Mouse (Mus musculus) ES-E14 (cell line): ENCODE results near the gene Lrrc8d. TPM values are rescaled to one million over a fixed set of nuclear protein-coding genes. Genes with fewer than 3 reads are reported as not detected.
A peak's percentile ranks its signal among the peaks of the same experiment; 100 is the strongest.

Experiments
- DNase-seq: peaks from one replicate; pipeline ENCODE4 v3.0.0-alpha.2; 2013; ENCODE audit warnings: low read depth, low spot score
- H3K27ac ChIP-seq: 2 replicates; pipeline ENCODE4 v1.5.1; 2012; ENCODE audit warnings: low read depth, mild to moderate bottlenecking, low read length, moderate library complexity, mixed read lengths; ENCODE audit not compliant: poor library complexity, insufficient read depth, severe bottlenecking
- H3K36me3 ChIP-seq: 2 replicates; pipeline ENCODE4 v1.6.1; 2012; ENCODE audit warnings: mild to moderate bottlenecking, low read length, moderate library complexity, mixed read lengths; ENCODE audit not compliant: control insufficient read depth, poor library complexity, insufficient read depth, severe bottlenecking
- H3K4me1 ChIP-seq, 2 experiments: fragments of 150-350 bp in 1 of 2; sonication (generic) in 1 of 2; 2 replicates each; pipeline ENCODE4 v1.6.1; 2012; ENCODE audit warnings: low read length in 2 of 2, mild to moderate bottlenecking in 1 of 2, mixed read lengths in 1 of 2; ENCODE audit not compliant: control insufficient read depth in 2 of 2, insufficient read depth in 2 of 2, poor library complexity in 1 of 2
- H3K4me3 ChIP-seq, 2 experiments: fragments of 150-350 bp in 1 of 2; sonication (generic) in 1 of 2; 2 replicates each; pipeline ENCODE4 v1.5.1; 2012; ENCODE audit warnings: low read length in 2 of 2, low read depth in 1 of 2, mild to moderate bottlenecking in 1 of 2, mixed read lengths in 1 of 2; ENCODE audit not compliant: insufficient read depth in 1 of 2, poor library complexity in 1 of 2, severe bottlenecking in 1 of 2
- H3K9ac ChIP-seq: 2 replicates; pipeline ENCODE4 v1.6.1; 2012; ENCODE audit warnings: low read depth, mild to moderate bottlenecking, low read length, mixed read lengths; ENCODE audit not compliant: poor library complexity, insufficient read depth, severe bottlenecking
- H3K9me3 ChIP-seq: fragments of 150-350 bp; sonication (generic); 2 replicates; pipeline ENCODE4 v1.6.1; 2012; ENCODE audit warnings: low read depth, mild to moderate bottlenecking, low read length; ENCODE audit not compliant: control insufficient read depth, insufficient read depth
- CHD2 ChIP-seq: IDR thresholded peaks from 2 replicates; pipeline ENCODE4 v1.6.1; 2014; ENCODE audit warnings: mild to moderate bottlenecking, low read depth, low read length, inconsistent platforms
- HCFC1 ChIP-seq: IDR thresholded peaks from 2 replicates; pipeline ENCODE4 v1.6.1; 2012; ENCODE audit warnings: low read length, inconsistent platforms, borderline replicate concordance; ENCODE audit not compliant: insufficient read depth
- MAFK ChIP-seq: IDR thresholded peaks from 2 replicates; pipeline ENCODE4 v1.6.1; 2014; ENCODE audit warnings: mild to moderate bottlenecking, low read depth, low read length, inconsistent platforms; ENCODE audit not compliant: insufficient read depth
- ZC3H11A ChIP-seq: IDR thresholded peaks from 2 replicates; pipeline ENCODE4 v1.6.1; 2012; ENCODE audit warnings: low read depth, mild to moderate bottlenecking, inconsistent platforms, low read length, borderline replicate concordance
- ZNF384 ChIP-seq: IDR thresholded peaks from 2 replicates; pipeline ENCODE4 v1.6.1; 2012; ENCODE audit warnings: low read depth, low read length, inconsistent platforms
- in situ Hi-C, 2 experiments: fragments of 600-800 bp; cut with MboI; formaldehyde crosslinking; loops; one replicate each; pipeline ENCODE4 v1.15.1; 2025; ENCODE audit warnings: low sequenced_read_pairs in 2 of 2, inconsistent platforms in 1 of 2; ENCODE audit not compliant: unreplicated experiment in 2 of 2
- total RNA-seq: library from RNA; depleted of rRNA; stranded (reverse); fragments of 300-350 nt; gene quantifications from 2 replicates; pipeline ENCODE4 v1.2.3, GENCODE M21; 2012

Gene Lrrc8d
- total RNA-seq, 1 experiment = 23.2 TPM

GRCm38 (mm10) chr5:105701326-105701725 is 1.6 kb downstream of the Lrrc8d start:
- peaks cover 0 to 13% of the 10 kb centered on the region in 2 experiments; a peak in 2 of 4 replicates for H3K4me1 ChIP-seq
- peak overlapping the region; percentile 96 for H3K9ac ChIP-seq
- H3K27ac ChIP-seq = peak overlapping the region; percentile 98; the same call in 1 of the 2 replicates
- H3K4me3 ChIP-seq = peak overlapping the region; percentile 65 to 98
- TF ChIP-seq ZC3H11A (no peak), CHD2 (no peak), HCFC1 (no peak), ZNF384 (no peak), MAFK (no peak)
- H3K36me3 ChIP-seq = peaks cover 20% of the 10 kb centered on the region
- no peaks in the 10 kb centered on the region for H3K9me3 ChIP-seq
- no peak for DNase-seq
- in situ Hi-C loops = no loop called here

- in situ Hi-C loops = no loop called here
- Histone ChIP-seq H3K27ac (no peak overlapping the region), H3K9me3 (no peaks in the 10 kb centered on the region)
Measured at GRCm38 (mm10) chr5:105701844-105702243, 2.1 kb downstream of the Lrrc8d start.

GRCm38 (mm10) chr5:105702580-105703285 is 3.0 kb downstream of the Lrrc8d start:
- in situ Hi-C loops = no loop called here
- no peaks in the 10 kb centered on the region for H3K9me3 ChIP-seq
- peaks cover 0 to 15% of the 10 kb centered on the region in 2 experiments; a peak in 3 of 4 replicates for H3K4me1 ChIP-seq
- H3K4me3 ChIP-seq = peak overlapping the region in 1 of 2 experiments; percentile 34; a peak in 1 of 4 replicates
- TF ChIP-seq ZNF384 (no peak), CHD2 (no peak), HCFC1 (no peak), MAFK (no peak), ZC3H11A (no peak)
- H3K36me3 ChIP-seq = peaks cover 20% of the 10 kb centered on the region
- no peak overlapping the region for H3K27ac ChIP-seq
- no peak for DNase-seq
- 0 out of 2 replicates have a peak overlapping the region, but pooled peaks have one; percentile 0 for H3K9ac ChIP-seq

More at GRCm38 (mm10) chr5:105701844-105702243, 2.1 kb downstream of the Lrrc8d start:
- no peak for DNase-seq
- TF ChIP-seq MAFK = no peak
- TF ChIP-seq CHD2 = no peak
- no peak for TF ChIP-seq HCFC1
- no peak for TF ChIP-seq ZC3H11A
- no peak for TF ChIP-seq ZNF384
- Histone ChIP-seq H3K9ac (peak overlapping the region; percentile 80), H3K4me3 (peak overlapping the region; percentile 65 to 98), H3K4me1 (peaks cover 0 to 13% of the 10 kb centered on the region in 2 experiments; a peak in 3 of 4 replicates), H3K36me3 (peaks cover 20% of the 10 kb centered on the region)

GRCm38 (mm10) chr5:105703286-105703655 is 3.5 kb downstream of the Lrrc8d start:
- TF ChIP-seq HCFC1 = no peak
- TF ChIP-seq MAFK = no peak
- TF ChIP-seq ZC3H11A = no peak
- no peak for TF ChIP-seq ZNF384
- no peak for TF ChIP-seq CHD2
- in situ Hi-C loops = no loop called here
- H3K4me1 ChIP-seq = peaks cover 0 to 15% of the 10 kb centered on the region in 2 experiments; a peak in 3 of 4 replicates

GRCm38 (mm10) chr5:105704573-105704972 is 4.8 kb downstream of the Lrrc8d start:
- Histone ChIP-seq H3K4me3 (no peak overlapping the region), H3K36me3 (peaks cover 23% of the 10 kb centered on the region), H3K4me1 (peaks cover 0 to 15% of the 10 kb centered on the region in 2 experiments; a peak in 3 of 4 replicates), H3K27ac (no peak overlapping the region), H3K9me3 (no peaks in the 10 kb centered on the region), H3K9ac (no peak overlapping the region)
- no peak for TF ChIP-seq ZC3H11A
- TF ChIP-seq MAFK = no peak
- TF ChIP-seq HCFC1 = no peak
- no peak for TF ChIP-seq CHD2
- TF ChIP-seq ZNF384 = no peak
- in situ Hi-C loops = no loop called here
- no peak for DNase-seq

More at GRCm38 (mm10) chr5:105703286-105703655, 3.5 kb downstream of the Lrrc8d start:
- Histone ChIP-seq H3K9ac (no peak overlapping the region), H3K36me3 (peaks cover 20% of the 10 kb centered on the region), H3K27ac (no peak overlapping the region), H3K4me3 (no peak overlapping the region), H3K9me3 (no peaks in the 10 kb centered on the region)
- DNase-seq = no peak
